9 mouse cellular contexts compared by ENCODE assay signal in genomic region chr7:100733051-100733813, GRCm38 (mm10). TPM values are rescaled to one million over a fixed set of nuclear protein-coding genes. Genes with fewer than 3 reads are reported as not detected.
A peak's percentile ranks its signal among the peaks of the same experiment; 100 is the strongest.
DNase-seq lines count a peak whose midpoint lies in the region; ATAC-seq lines count a peak whose summit lies in the region.
"Had no signal": no experiment of that assay in that cellular context is flagged by ENCODE, and none has a peak within 500 bp of the region (broad histone marks: within the 10 kb centered on the region; RNA-seq: fewer than 3 reads in every experiment).

No protein-coding gene starts in this region.

- peaks cover 21% of the 10 kb centered on the region for H3K4me1 ChIP-seq in kidney, embryonic 15.5 days
- peaks cover 27% of the 10 kb centered on the region for H3K4me1 ChIP-seq in neural tube, embryonic 15.5 days
- H3K4me1 ChIP-seq in midbrain, embryonic 13.5 days (replicated peaks): peaks cover 6% of the 10 kb centered on the region
- H3K4me1 ChIP-seq: neural tube, embryonic 12.5 days had no signal

- DNase-seq in kidney, adult 11 months: no peak
- DNase-seq in MEL-GATA-1-ER (ENCODE audit: extremely low read depth, low read depth): peak; percentile 43
- peak; percentile 10 to 33 for DNase-seq in heart, postnatal 14 days
- DNase-seq in kidney, adult 9 months: no peak

- no peak for ATAC-seq in kidney, embryonic 15.5 days (replicated peaks; ENCODE audit: low FRiP score)
- peak; percentile 65 for ATAC-seq in erythroblast, adult 5-6 weeks (replicated peaks; ENCODE audit: low FRiP score, poor library complexity, severe bottlenecking)
- no peak for ATAC-seq in neural tube, embryonic 15.5 days (ENCODE audit: low FRiP score)
- ATAC-seq in midbrain, embryonic 13.5 days: no peak

- 0 out of 2 replicates have a peak overlapping the region, but pooled peaks have one; percentile 14 for H3K27ac ChIP-seq in kidney, embryonic 15.5 days
- 0 out of 2 replicates have a peak overlapping the region, but pooled peaks have one; percentile 14 for H3K27ac ChIP-seq in neural tube, embryonic 15.5 days (replicated peaks)
- H3K27ac ChIP-seq in midbrain, embryonic 13.5 days: no peak overlapping the region
- H3K27ac ChIP-seq: neural tube, embryonic 12.5 days had no signal

- no peak overlapping the region for H3K4me3 ChIP-seq in kidney, embryonic 15.5 days (replicated peaks)
- H3K4me3 ChIP-seq in neural tube, embryonic 15.5 days (replicated peaks): no peak overlapping the region
- H3K4me3 ChIP-seq in midbrain, embryonic 13.5 days (replicated peaks): no peak overlapping the region
- H3K4me3 ChIP-seq: neural tube, embryonic 12.5 days had no signal

- no peaks in the 10 kb centered on the region for H3K9me3 ChIP-seq in kidney, embryonic 15.5 days (replicated peaks)
- H3K9me3 ChIP-seq in neural tube, embryonic 15.5 days (replicated peaks): no peaks in the 10 kb centered on the region
- H3K9me3 ChIP-seq in midbrain, embryonic 13.5 days: no peaks in the 10 kb centered on the region
- H3K9me3 ChIP-seq: neural tube, embryonic 12.5 days had no signal

- intact Hi-C loops in heart, postnatal 14 days (cut with DNase I): no loop called here

- no peaks in the 10 kb centered on the region for H3K36me3 ChIP-seq in kidney, embryonic 15.5 days
- H3K36me3 ChIP-seq in neural tube, embryonic 15.5 days: no peaks in the 10 kb centered on the region
- H3K36me3 ChIP-seq in midbrain, embryonic 13.5 days: no peaks in the 10 kb centered on the region
- H3K36me3 ChIP-seq: neural tube, embryonic 12.5 days had no signal

- H3K4me2 ChIP-seq in kidney, embryonic 15.5 days: no peak overlapping the region; the same call in 1 of the 2 replicates
- 0 out of 2 replicates have a peak overlapping the region, but pooled peaks have one; percentile 0 for H3K4me2 ChIP-seq in neural tube, embryonic 15.5 days
- H3K4me2 ChIP-seq in midbrain, embryonic 13.5 days (replicated peaks): no peak overlapping the region
- H3K4me2 ChIP-seq: neural tube, embryonic 12.5 days had no signal

- WGBS in kidney, embryonic 15.5 days: 22% methylated on average over 7 of the region's 7 CpGs
- WGBS in neural tube, embryonic 15.5 days: 46% methylated on average over 7 of the region's 7 CpGs
- WGBS in midbrain, embryonic 13.5 days: 73% methylated on average over 7 of the region's 7 CpGs

- no peaks in the 10 kb centered on the region for H3K27me3 ChIP-seq in kidney, embryonic 15.5 days
- no peaks in the 10 kb centered on the region for H3K27me3 ChIP-seq in neural tube, embryonic 15.5 days (replicated peaks)
- H3K27me3 ChIP-seq in midbrain, embryonic 13.5 days: no peaks in the 10 kb centered on the region
- H3K27me3 ChIP-seq: neural tube, embryonic 12.5 days had no signal

- H3K9ac ChIP-seq in kidney, embryonic 15.5 days: no peak overlapping the region
- no peak overlapping the region for H3K9ac ChIP-seq in neural tube, embryonic 15.5 days (replicated peaks)
- H3K9ac ChIP-seq in midbrain, embryonic 13.5 days (replicated peaks): no peak overlapping the region
- H3K9ac ChIP-seq: neural tube, embryonic 12.5 days had no signal

RNA-seq across cellular contexts. Expression of gene Fam168a, which starts 26.8 kb away (rescaled TPM):
- polyA plus RNA-seq in kidney, embryonic 15.5 days (2015; fragmentation: Nextera tagmentation; extraction: Ambion mirVana): 38.4 and 46.1 TPM in 2 replicates
- 7.9 and 8.1 TPM in 2 replicates for total RNA-seq in erythroblast, adult 5-6 weeks (2015; ENCODE audit: low replicate concordance)
- 3.4 and 5.9 TPM in 2 replicates for total RNA-seq in erythroblast, adult 5-6 weeks (2017; ENCODE audit: low replicate concordance)
- 10 to 100 TPM; 46.6 to 50.7 TPM for total RNA-seq in heart, postnatal 14 days (2021)
- 108 and 119 TPM in 2 replicates for polyA plus RNA-seq in neural tube, embryonic 15.5 days (2015; fragmentation: Nextera tagmentation; extraction: Ambion mirVana)
- 85.8 and 94.4 TPM in 2 replicates for polyA plus RNA-seq in midbrain, embryonic 13.5 days (2015; fragmentation: Nextera tagmentation; extraction: Ambion mirVana)

Comparison
In these comparisons a context has a peak if more than half of its experiments do, and no peak if none do; other contexts are left out.
1. DNase-seq: peak in MEL-GATA-1-ER (single experiment) and heart, postnatal 14 days (2 of 2); none in kidney, adult 11 months (single experiment) and kidney, adult 9 months (single experiment).